Mouse (Mus musculus): Measurements from ENCODE around the gene Pln. TPM values are rescaled to one million over a fixed set of nuclear protein-coding genes. Genes with fewer than 3 reads are reported as not detected.

The Pln gene
- polyA plus RNA-seq, 1 experiment, result 0.79 TPM

DNA sequence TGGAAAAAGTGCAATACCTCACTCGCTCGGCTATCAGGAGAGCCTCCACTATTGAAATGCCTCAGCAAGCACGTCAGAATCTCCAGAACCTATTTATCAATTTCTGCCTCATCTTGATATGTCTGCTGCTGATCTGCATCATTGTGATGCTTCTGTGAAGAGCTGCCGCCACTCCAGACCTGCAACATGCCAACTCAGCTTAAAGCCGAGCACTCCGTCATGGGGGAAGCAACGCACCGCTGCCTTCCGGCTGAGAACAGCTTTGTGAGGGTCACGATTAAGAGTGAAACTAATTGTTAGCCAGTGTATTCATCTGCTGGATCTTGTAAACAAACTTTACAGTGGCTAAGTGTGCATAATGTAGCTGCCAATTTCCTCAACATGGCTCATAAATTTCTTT is 6.4 kb downstream of the Pln start:
- H3K27ac ChIP-seq (ENCODE audit: insufficient read depth, low read length), result no peak overlapping the region
- H3K27me3 ChIP-seq (ENCODE audit: control insufficient read depth, insufficient read depth, low read length), result no peaks in the 10 kb centered on the region
- no peaks in the 10 kb centered on the region; the same call in none of the 2 replicates for H3K4me1 ChIP-seq (ENCODE audit: control insufficient read depth, insufficient read depth, insufficient read length)
- no peak for TF ChIP-seq CTCF (IDR thresholded peaks at IDR 0.05; ENCODE audit: extremely low read depth, insufficient read depth, insufficient read length, insufficient replicate concordance)
- TF ChIP-seq POLR2A (IDR thresholded peaks at IDR 0.05; ENCODE audit: low read depth, low read length), result no peak
- no peaks in the 10 kb centered on the region for H3K36me3 ChIP-seq (ENCODE audit: control insufficient read depth, insufficient read depth, low read length)
- WGBS, result 79% methylated on average over 10 of the region's 10 CpGs
- H3K4me3 ChIP-seq (ENCODE audit: extremely low read depth, insufficient read depth, insufficient read length), result no peak overlapping the region
- peak in 1 of 2 experiments; percentile 4 for DNase-seq (ENCODE audit: low read depth in 1 of 2, low spot score in 2 of 2)

DNA sequence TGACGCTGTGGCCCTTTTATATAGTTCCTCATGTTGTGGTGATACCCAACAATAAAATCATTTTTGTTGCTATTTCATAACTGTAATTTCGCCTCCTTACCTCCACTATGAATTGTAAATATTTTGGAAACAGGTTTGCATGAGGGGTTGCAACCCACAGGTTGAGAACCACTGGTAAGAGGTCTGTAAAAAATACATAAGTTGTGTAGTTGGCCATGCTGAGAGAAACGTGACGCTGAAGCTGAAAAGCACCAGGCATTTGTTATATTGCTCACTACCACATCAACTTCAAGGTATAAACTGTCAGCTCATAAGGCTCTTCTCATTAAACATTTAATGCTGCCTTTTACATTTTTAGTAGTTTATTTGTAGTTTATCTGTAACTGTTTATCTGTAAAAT is 8.0 kb downstream of the Pln start:
- no peaks in the 10 kb centered on the region for H3K36me3 ChIP-seq (ENCODE audit: control insufficient read depth, insufficient read depth, low read length)
- no peaks in the 10 kb centered on the region for H3K27me3 ChIP-seq (ENCODE audit: control insufficient read depth, insufficient read depth, low read length)
- no peak overlapping the region for H3K4me3 ChIP-seq (ENCODE audit: extremely low read depth, insufficient read depth, insufficient read length)
- H3K4me1 ChIP-seq (ENCODE audit: control insufficient read depth, insufficient read depth, insufficient read length), result no peaks in the 10 kb centered on the region; the same call in none of the 2 replicates
- DNase-seq (ENCODE audit: low read depth in 1 of 2, low spot score in 2 of 2), result no peak
- no peak for TF ChIP-seq CTCF (IDR thresholded peaks at IDR 0.05; ENCODE audit: extremely low read depth, insufficient read depth, insufficient read length, insufficient replicate concordance)
- no peak for TF ChIP-seq POLR2A (IDR thresholded peaks at IDR 0.05; ENCODE audit: low read depth, low read length)
- 84% methylated on average over 4 of the region's 4 CpGs for WGBS
- no peak overlapping the region for H3K27ac ChIP-seq (ENCODE audit: insufficient read depth, low read length)

DNA sequence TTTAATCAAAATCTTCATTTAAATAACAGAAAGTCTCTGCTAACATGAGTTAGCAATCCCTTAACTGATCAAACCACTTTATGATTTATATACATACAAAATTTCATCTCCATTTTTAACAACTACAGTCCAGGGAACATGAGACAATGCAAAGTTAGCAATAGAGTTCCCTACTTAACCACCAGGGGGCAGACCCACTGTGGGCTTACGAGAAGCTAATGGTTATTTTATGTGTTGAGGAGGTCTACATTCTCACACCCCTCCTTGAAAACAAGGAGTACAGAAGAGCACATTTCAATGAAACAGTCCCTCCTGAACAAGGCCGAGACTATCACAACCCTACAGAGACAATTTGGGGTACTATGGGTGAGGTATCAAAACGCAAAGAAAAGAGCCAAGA is 9.0 kb downstream of the Pln start:
- no peak overlapping the region for H3K27ac ChIP-seq (ENCODE audit: insufficient read depth, low read length)
- 0 out of 2 replicates have a peak, but pooled peaks cover 1% of the 10 kb centered on the region for H3K36me3 ChIP-seq (ENCODE audit: control insufficient read depth, insufficient read depth, low read length)
- no peaks in the 10 kb centered on the region for H3K27me3 ChIP-seq (ENCODE audit: control insufficient read depth, insufficient read depth, low read length)
- peak; percentile 17 to 37 for DNase-seq (ENCODE audit: low read depth in 1 of 2, low spot score in 2 of 2)
- TF ChIP-seq CTCF (IDR thresholded peaks at IDR 0.05; ENCODE audit: extremely low read depth, insufficient read depth, insufficient read length, insufficient replicate concordance) (peak; percentile 31; the same call in 1 of the 2 replicates), POLR2A (IDR thresholded peaks at IDR 0.05; ENCODE audit: low read depth, low read length) (no peak)
- no peak overlapping the region for H3K4me3 ChIP-seq (ENCODE audit: extremely low read depth, insufficient read depth, insufficient read length)
- H3K4me1 ChIP-seq (ENCODE audit: control insufficient read depth, insufficient read depth, insufficient read length), result no peaks in the 10 kb centered on the region; the same call in none of the 2 replicates
- WGBS, result 65% methylated on average over 3 of the region's 3 CpGs

DNA sequence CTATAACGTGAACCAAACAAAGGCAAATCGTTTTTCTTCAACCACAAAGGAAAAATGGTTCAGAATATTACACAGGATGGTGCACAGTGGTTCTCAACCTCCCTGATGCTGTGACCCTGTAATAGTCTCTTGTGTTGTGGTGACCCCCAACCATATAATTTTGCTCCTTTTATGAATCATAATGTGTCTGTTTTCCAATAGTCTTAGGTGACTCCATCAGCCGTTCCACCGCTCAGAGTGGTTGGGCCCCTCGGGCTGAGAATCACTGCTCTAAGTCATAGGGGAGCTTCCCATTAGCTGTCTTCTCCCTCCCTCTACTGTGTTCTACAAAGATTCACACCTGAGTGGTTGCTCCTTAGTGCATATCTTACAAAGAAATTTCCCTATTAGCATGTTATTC is 9.4 kb downstream of the Pln start:
- no peaks in the 10 kb centered on the region; the same call in none of the 2 replicates for H3K4me1 ChIP-seq (ENCODE audit: control insufficient read depth, insufficient read depth, insufficient read length)
- WGBS, result 83% methylated on average over 5 of the region's 5 CpGs
- H3K27ac ChIP-seq (ENCODE audit: insufficient read depth, low read length), result no peak overlapping the region
- DNase-seq (ENCODE audit: low read depth in 1 of 2, low spot score in 2 of 2), result no peak
- TF ChIP-seq CTCF (IDR thresholded peaks at IDR 0.05; ENCODE audit: extremely low read depth, insufficient read depth, insufficient read length, insufficient replicate concordance), result no peak
- no peak for TF ChIP-seq POLR2A (IDR thresholded peaks at IDR 0.05; ENCODE audit: low read depth, low read length)
- H3K4me3 ChIP-seq (ENCODE audit: extremely low read depth, insufficient read depth, insufficient read length), result no peak overlapping the region
- 0 out of 2 replicates have a peak, but pooled peaks cover 1% of the 10 kb centered on the region for H3K36me3 ChIP-seq (ENCODE audit: control insufficient read depth, insufficient read depth, low read length)
- H3K27me3 ChIP-seq (ENCODE audit: control insufficient read depth, insufficient read depth, low read length), result no peaks in the 10 kb centered on the region

DNA sequence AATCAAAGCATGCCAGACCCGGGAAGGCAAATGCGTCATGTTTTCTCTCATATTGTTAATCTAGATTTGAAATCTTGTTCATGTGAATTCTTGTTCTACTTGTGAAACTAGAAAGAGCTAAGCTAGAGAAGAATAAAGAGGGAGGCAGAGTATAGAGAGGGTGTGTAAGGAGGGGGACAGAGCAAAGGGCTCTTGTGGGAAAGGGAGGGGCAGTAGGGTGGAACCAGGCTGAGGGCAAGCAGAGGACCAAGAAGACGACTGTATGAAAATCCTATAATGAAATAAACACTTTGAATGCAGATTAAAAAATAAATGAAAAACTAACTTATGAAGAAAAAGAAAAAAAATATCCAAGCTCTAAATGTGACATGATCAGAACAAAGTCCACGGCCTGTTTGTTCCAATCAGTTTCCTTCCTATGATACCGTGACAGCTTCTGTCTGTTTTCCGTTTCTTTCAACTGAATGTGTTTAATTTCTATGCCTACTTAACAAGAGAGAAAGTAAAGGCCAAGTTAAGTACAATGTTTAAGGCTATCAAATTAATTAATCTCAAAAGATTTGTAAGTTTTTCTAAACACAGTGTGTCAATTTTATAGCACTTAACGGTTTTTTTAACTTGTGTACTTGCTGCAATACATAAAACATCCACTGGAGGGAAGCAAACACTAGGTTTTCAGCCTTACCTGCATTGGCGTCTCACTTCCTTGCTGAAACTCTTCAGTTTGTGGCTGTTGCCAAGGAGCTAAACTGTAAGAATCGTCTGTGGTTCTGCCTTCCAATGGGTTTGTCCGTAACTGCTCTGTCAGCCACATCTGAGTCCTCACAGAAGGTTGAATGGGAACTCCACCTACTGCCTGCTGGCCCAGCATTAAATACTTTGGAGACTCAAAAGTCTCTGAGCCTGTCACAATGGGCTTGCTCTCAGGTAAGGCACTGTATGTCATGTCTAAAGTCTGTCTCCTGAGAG is 10.6 kb downstream of the Pln start:
- Histone ChIP-seq H3K27me3 (ENCODE audit: control insufficient read depth, insufficient read depth, low read length) (no peaks in the 10 kb centered on the region), H3K27ac (ENCODE audit: insufficient read depth, low read length) (no peak overlapping the region), H3K4me1 (ENCODE audit: control insufficient read depth, insufficient read depth, insufficient read length) (no peaks in the 10 kb centered on the region; the same call in none of the 2 replicates), H3K4me3 (ENCODE audit: extremely low read depth, insufficient read depth, insufficient read length) (no peak overlapping the region), H3K36me3 (ENCODE audit: control insufficient read depth, insufficient read depth, low read length) (0 out of 2 replicates have a peak, but pooled peaks cover 1% of the 10 kb centered on the region)
- peak; percentile 29 to 61 for DNase-seq (ENCODE audit: low read depth in 1 of 2, low spot score in 2 of 2)
- TF ChIP-seq CTCF (IDR thresholded peaks at IDR 0.05; ENCODE audit: extremely low read depth, insufficient read depth, insufficient read length, insufficient replicate concordance) (peak; percentile 44; the same call in 1 of the 2 replicates), POLR2A (IDR thresholded peaks at IDR 0.05; ENCODE audit: low read depth, low read length) (no peak)
- 55% methylated on average over 10 of the region's 10 CpGs for WGBS

DNA sequence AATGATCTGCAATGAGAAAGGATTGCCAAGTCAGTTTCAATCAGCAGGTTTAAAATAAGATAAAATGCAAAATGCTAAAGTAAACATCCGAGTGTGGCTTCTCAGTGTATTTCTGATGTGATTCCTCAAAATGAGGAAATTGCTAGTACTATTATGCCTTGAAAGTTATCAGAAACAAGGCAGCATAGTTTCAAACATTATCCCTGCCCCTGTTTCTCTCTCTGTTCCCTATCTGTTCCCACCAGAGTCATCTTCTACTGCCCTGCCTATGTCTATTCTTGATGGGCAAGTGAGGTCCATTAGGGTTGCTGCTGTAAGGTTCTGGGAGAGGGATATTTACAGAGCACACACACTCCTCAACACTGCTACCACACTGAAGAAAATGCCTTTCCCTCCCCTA is 11.8 kb downstream of the Pln start:
- H3K27me3 ChIP-seq (ENCODE audit: control insufficient read depth, insufficient read depth, low read length), result no peaks in the 10 kb centered on the region
- H3K4me1 ChIP-seq (ENCODE audit: control insufficient read depth, insufficient read depth, insufficient read length), result no peaks in the 10 kb centered on the region; the same call in none of the 2 replicates
- no peak overlapping the region for H3K27ac ChIP-seq (ENCODE audit: insufficient read depth, low read length)
- DNase-seq (ENCODE audit: low read depth in 1 of 2, low spot score in 2 of 2), result no peak
- WGBS, result 84% methylated on average over 1 of the region's 1 CpGs
- 0 out of 2 replicates have a peak, but pooled peaks cover 1% of the 10 kb centered on the region for H3K36me3 ChIP-seq (ENCODE audit: control insufficient read depth, insufficient read depth, low read length)
- TF ChIP-seq POLR2A (IDR thresholded peaks at IDR 0.05; ENCODE audit: low read depth, low read length) (no peak), CTCF (IDR thresholded peaks at IDR 0.05; ENCODE audit: extremely low read depth, insufficient read depth, insufficient read length, insufficient replicate concordance) (no peak)
- H3K4me3 ChIP-seq (ENCODE audit: extremely low read depth, insufficient read depth, insufficient read length), result no peak overlapping the region
